Mouse (Mus musculus) cerebellum, adult 2 months (tissue): ENCODE results near the gene Apba2.

Experiments used
- CTCF ChIP-seq: fragments of 200-500 bp; IDR thresholded peaks from 2 replicates; pipeline ENCODE4 v1.5.1; 2011; ENCODE audit warnings: low read depth, mild to moderate bottlenecking, control low read depth, low read length, moderate library complexity, borderline replicate concordance; ENCODE audit not compliant: insufficient read depth
- POLR2A ChIP-seq: fragments of 200-500 bp; IDR thresholded peaks from 2 replicates; pipeline ENCODE4 v1.6.1; 2011; ENCODE audit warnings: low read length, control low read depth, borderline replicate concordance; ENCODE audit not compliant: insufficient read depth

GRCm38 (mm10) chr7:64765595-64765994, 264.1 kb downstream of the Apba2 start:
- no peak for TF ChIP-seq POLR2A
- no peak for TF ChIP-seq CTCF
